Mouse (Mus musculus) CH12.LX (cell line): ENCODE results near the gene Reep1. TPM values are rescaled to one million over a fixed set of nuclear protein-coding genes. Genes with fewer than 3 reads are reported as not detected.

Experiments used
- DNase-seq: peaks from one replicate; pipeline ENCODE4 v3.0.0-alpha.2; 2013; ENCODE audit errors: extremely low read depth
- H3K27ac ChIP-seq: 2 replicates; pipeline ENCODE4 v1.5.1; 2012; ENCODE audit warnings: low read depth, mild to moderate bottlenecking, control low read depth, moderate library complexity; ENCODE audit not compliant: insufficient read depth
- H3K27me3 ChIP-seq: replicated peaks from 2 replicates; pipeline ENCODE3; 2012; ENCODE audit warnings: inconsistent platforms
- H3K36me3 ChIP-seq, 2 experiments: replicated peaks in 1 of 2; 2 replicates each; pipeline versions ENCODE3 to v1.6.1; 2012; ENCODE audit warnings: inconsistent platforms in 1 of 2, low read length in 1 of 2, mild to moderate bottlenecking in 1 of 2, mixed read lengths in 1 of 2, moderate library complexity in 1 of 2; ENCODE audit not compliant: control insufficient read depth in 1 of 2, insufficient read depth in 1 of 2
- H3K4me1 ChIP-seq, 2 experiments: 2 replicates each; pipeline ENCODE4 v1.6.1; 2012; ENCODE audit warnings: inconsistent platforms in 1 of 2, moderate library complexity in 1 of 2; ENCODE audit not compliant: insufficient read depth in 2 of 2, control insufficient read depth in 1 of 2
- H3K4me2 ChIP-seq: 2 replicates; pipeline ENCODE4 v1.6.1; 2012; ENCODE audit warnings: low read depth, mild to moderate bottlenecking, control low read depth; ENCODE audit not compliant: poor library complexity, insufficient read depth, severe bottlenecking
- H3K4me3 ChIP-seq, 3 experiments: fragments of 150-350 bp in 1 of 3; sonication (generic) in 1 of 3; replicated peaks in 1 of 3; 2 replicates each; pipeline versions ENCODE3 to v1.5.1; 2011 to 2012; ENCODE audit warnings: low read depth in 2 of 3, low read length in 2 of 3, mild to moderate bottlenecking in 2 of 3, moderate library complexity in 2 of 3, control low read depth in 1 of 3, improper control_type of control experiment in 1 of 3, inconsistent platforms in 1 of 3, mixed read lengths in 1 of 3; ENCODE audit not compliant: poor library complexity in 1 of 3
- H3K79me2 ChIP-seq: replicated peaks from 2 replicates; pipeline ENCODE4 v1.6.1; 2012; ENCODE audit warnings: mild to moderate bottlenecking, moderate library complexity; ENCODE audit not compliant: control insufficient read depth, poor library complexity, insufficient read depth, severe bottlenecking; ENCODE audit errors: extremely low read depth
- H3K9ac ChIP-seq: 2 replicates; pipeline ENCODE4 v1.6.1; 2012; ENCODE audit warnings: low read depth, mild to moderate bottlenecking, control low read depth, moderate library complexity; ENCODE audit not compliant: insufficient read depth
- H3K9me3 ChIP-seq: replicated peaks from 2 replicates; pipeline ENCODE3; 2012; ENCODE audit warnings: low read length, inconsistent platforms, mixed read lengths
- BHLHE40 ChIP-seq: IDR thresholded peaks from 2 replicates; pipeline ENCODE4 v1.6.1; 2011; ENCODE audit warnings: mild to moderate bottlenecking, low read depth, low read length, improper control_type of control experiment
- CHD1 ChIP-seq: IDR thresholded peaks from 2 replicates; pipeline ENCODE4 v1.6.1; 2012; ENCODE audit warnings: low read depth, low read length, improper control_type of control experiment, inconsistent platforms
- CHD2 ChIP-seq: IDR thresholded peaks from 2 replicates; pipeline ENCODE4 v1.6.1; 2011; ENCODE audit warnings: low read length, improper control_type of control experiment
- CTCF ChIP-seq, 2 experiments: IDR thresholded peaks in 1 of 2; conservative IDR thresholded peaks in 1 of 2; 2 replicates each; pipeline ENCODE4 v1.5.1; 2011 to 2012; ENCODE audit warnings: low read depth in 2 of 2, low read length in 2 of 2, improper control_type of control experiment in 1 of 2, inconsistent platforms in 1 of 2, mild to moderate bottlenecking in 1 of 2, moderate library complexity in 1 of 2
- E2F4 ChIP-seq: IDR thresholded peaks from 2 replicates; pipeline ENCODE4 v1.6.1; 2011; ENCODE audit warnings: low read depth, low read length, improper control_type of control experiment; ENCODE audit not compliant: insufficient replicate concordance
- ELF1 ChIP-seq: IDR thresholded peaks from 2 replicates; pipeline ENCODE4 v1.6.1; 2014; ENCODE audit warnings: low read depth, mild to moderate bottlenecking, inconsistent platforms, low read length, improper control_type of control experiment
- EP300 ChIP-seq: IDR thresholded peaks from 2 replicates; pipeline ENCODE4 v1.6.1; 2011; ENCODE audit warnings: low read length, improper control_type of control experiment
- ETS1 ChIP-seq: conservative IDR thresholded peaks from 2 replicates; pipeline ENCODE4 v1.6.1; 2012; ENCODE audit warnings: low read depth, mild to moderate bottlenecking, inconsistent platforms, low read length, improper control_type of control experiment, moderate library complexity
- GABPA ChIP-seq: IDR thresholded peaks from 2 replicates; pipeline ENCODE4 v1.6.1; 2012; ENCODE audit warnings: low read depth, low read length, improper control_type of control experiment, inconsistent platforms; ENCODE audit not compliant: insufficient replicate concordance
- HCFC1 ChIP-seq: IDR thresholded peaks from 2 replicates; pipeline ENCODE4 v1.6.1; 2012; ENCODE audit warnings: low read depth, mild to moderate bottlenecking, inconsistent platforms, low read length, improper control_type of control experiment
- IRF4 ChIP-seq: IDR thresholded peaks from 2 replicates; pipeline ENCODE4 v1.6.1; 2014; ENCODE audit warnings: low read depth, mild to moderate bottlenecking, inconsistent platforms, low read length, improper control_type of control experiment
- JUN ChIP-seq: IDR thresholded peaks from 2 replicates; pipeline ENCODE4 v1.6.1; 2011; ENCODE audit warnings: low read depth, mild to moderate bottlenecking, low read length, improper control_type of control experiment, moderate library complexity; ENCODE audit not compliant: insufficient read depth
- JUND ChIP-seq: conservative IDR thresholded peaks from 2 replicates; pipeline ENCODE4 v1.6.1; 2011; ENCODE audit warnings: low read depth, low read length, improper control_type of control experiment
- KAT2A ChIP-seq: IDR thresholded peaks from 2 replicates; pipeline ENCODE4 v1.6.1; 2012; ENCODE audit warnings: low read length, improper control_type of control experiment, inconsistent platforms; ENCODE audit not compliant: insufficient replicate concordance
- MAFK ChIP-seq: IDR thresholded peaks from 2 replicates; pipeline ENCODE4 v1.6.1; 2011; ENCODE audit warnings: low read length, improper control_type of control experiment; ENCODE audit not compliant: insufficient replicate concordance
- MAX ChIP-seq: IDR thresholded peaks from 2 replicates; pipeline ENCODE4 v1.6.1; 2011; ENCODE audit warnings: low read length, improper control_type of control experiment
- MAZ ChIP-seq: IDR thresholded peaks from 2 replicates; pipeline ENCODE4 v1.6.1; 2012; ENCODE audit warnings: low read depth, mild to moderate bottlenecking, inconsistent platforms, low read length, improper control_type of control experiment, moderate library complexity
- MEF2A ChIP-seq: IDR thresholded peaks from 2 replicates; pipeline ENCODE4 v1.6.1; 2014; ENCODE audit warnings: low read depth, mild to moderate bottlenecking, inconsistent platforms, low read length, improper control_type of control experiment, borderline replicate concordance
- MXI1 ChIP-seq: IDR thresholded peaks from 2 replicates; pipeline ENCODE4 v1.6.1; 2011; ENCODE audit warnings: mild to moderate bottlenecking, low read depth, low read length, improper control_type of control experiment
- MYC ChIP-seq: IDR thresholded peaks from 2 replicates; pipeline ENCODE4 v1.6.1; 2011; ENCODE audit warnings: low read depth, mild to moderate bottlenecking, improper control_type of control experiment, low read length
- NELFE ChIP-seq: IDR thresholded peaks from 2 replicates; pipeline ENCODE4 v1.6.1; 2011; ENCODE audit warnings: low read depth, low read length, improper control_type of control experiment
- NRF1 ChIP-seq: IDR thresholded peaks from 2 replicates; pipeline ENCODE4 v1.6.1; 2014; ENCODE audit warnings: low read depth, mild to moderate bottlenecking, inconsistent platforms, low read length, improper control_type of control experiment, moderate library complexity
- PAX5 ChIP-seq: IDR thresholded peaks from 2 replicates; pipeline ENCODE4 v1.6.1; 2012; ENCODE audit warnings: low read length, inconsistent platforms, mixed read lengths
- POLR2A ChIP-seq: IDR thresholded peaks from 2 replicates; pipeline ENCODE4 v1.6.1; 2011; ENCODE audit warnings: low read depth, mild to moderate bottlenecking, improper control_type of control experiment, low read length
- POLR2AphosphoS2 ChIP-seq: IDR thresholded peaks from 2 replicates; pipeline ENCODE4 v1.6.1; 2011; ENCODE audit warnings: low read depth, low read length, improper control_type of control experiment
- RAD21 ChIP-seq: IDR thresholded peaks from 2 replicates; pipeline ENCODE4 v1.6.1; 2011; ENCODE audit warnings: low read depth, mild to moderate bottlenecking, low read length, improper control_type of control experiment, moderate library complexity
- RCOR1 ChIP-seq: conservative IDR thresholded peaks from 2 replicates; pipeline ENCODE4 v1.6.1; 2012; ENCODE audit warnings: low read depth, mild to moderate bottlenecking, inconsistent platforms, low read length, improper control_type of control experiment
- SIN3A ChIP-seq: IDR thresholded peaks from 2 replicates; pipeline ENCODE4 v1.6.1; 2012; ENCODE audit warnings: low read length, improper control_type of control experiment, inconsistent platforms
- SMC3 ChIP-seq: IDR thresholded peaks from 2 replicates; pipeline ENCODE4 v1.6.1; 2011; ENCODE audit warnings: low read depth, low read length, improper control_type of control experiment
- TBP ChIP-seq: conservative IDR thresholded peaks from 2 replicates; pipeline ENCODE4 v1.6.1; 2011; ENCODE audit warnings: low read depth, low read length, improper control_type of control experiment
- TCF12 ChIP-seq: IDR thresholded peaks from 2 replicates; pipeline ENCODE4 v1.6.1; 2014; ENCODE audit warnings: low read depth, mild to moderate bottlenecking, inconsistent platforms, low read length, improper control_type of control experiment
- UBTF ChIP-seq: IDR thresholded peaks from 2 replicates; pipeline ENCODE4 v1.6.1; 2012; ENCODE audit warnings: low read depth, mild to moderate bottlenecking, inconsistent platforms, low read length, improper control_type of control experiment, moderate library complexity
- USF1 ChIP-seq: IDR thresholded peaks from 2 replicates; pipeline ENCODE4 v1.6.1; 2014; ENCODE audit warnings: low read depth, mild to moderate bottlenecking, inconsistent platforms, low read length, improper control_type of control experiment
- USF2 ChIP-seq: conservative IDR thresholded peaks from 2 replicates; pipeline ENCODE4 v1.6.1; 2011; ENCODE audit warnings: low read depth, low read length, improper control_type of control experiment
- ZC3H11A ChIP-seq: IDR thresholded peaks from 2 replicates; pipeline ENCODE4 v1.6.1; 2012; ENCODE audit warnings: low read depth, mild to moderate bottlenecking, inconsistent platforms, low read length, improper control_type of control experiment
- ZKSCAN1 ChIP-seq: IDR thresholded peaks from 2 replicates; pipeline ENCODE4 v1.6.1; 2012; ENCODE audit warnings: low read depth, inconsistent platforms, low read length, improper control_type of control experiment, borderline replicate concordance
- ZMIZ1 ChIP-seq: IDR thresholded peaks from 2 replicates; pipeline ENCODE4 v1.6.1; 2012; ENCODE audit warnings: low read depth, mild to moderate bottlenecking, inconsistent platforms, low read length, improper control_type of control experiment
- ZNF384 ChIP-seq: IDR thresholded peaks from 2 replicates; pipeline ENCODE4 v1.6.1; 2012; ENCODE audit warnings: low read depth, low read length, improper control_type of control experiment, inconsistent platforms
- dilution Hi-C: fragments of 300-500 bp; cut with MboI; formaldehyde crosslinking; loops from 2 replicates; pipeline ENCODE4 v1.14.3; 2020; ENCODE audit warnings: low sequenced_read_pairs; ENCODE audit not compliant: extremely low pct_unique_long_range_greater_than_20kb, extremely low pct_ligation_motif_present
- in situ Hi-C: fragments of 300-500 bp; cut with MboI; formaldehyde crosslinking; loops from 3 replicates; pipeline ENCODE4 v1.14.3; 2019; ENCODE audit warnings: low sequenced_read_pairs, low pct_ligation_motif_present, low pct_unique_long_range_greater_than_20kb, mixed read lengths
- polyA plus RNA-seq: library from polyadenylated mRNA; unstranded; fragments of >175 nt; gene quantifications from 2 replicates; pipeline ENCODE4 v1.2.1, GENCODE M21; 2012; ENCODE audit warnings: low read depth; ENCODE audit not compliant: insufficient read length
- total RNA-seq, 2 experiments: library from RNA; depleted of rRNA; stranded (reverse); fragments of 300-350 nt in 1 of 2; fragments of >200 nt in 1 of 2; gene quantifications; 2 replicates each; pipeline ENCODE4 v1.2.3; 2012 to 2014

Reep1 gene
- total and polyA plus RNA-seq, 3 experiments: 0.33 to 1.3 (median 1.2) TPM

DNA sequence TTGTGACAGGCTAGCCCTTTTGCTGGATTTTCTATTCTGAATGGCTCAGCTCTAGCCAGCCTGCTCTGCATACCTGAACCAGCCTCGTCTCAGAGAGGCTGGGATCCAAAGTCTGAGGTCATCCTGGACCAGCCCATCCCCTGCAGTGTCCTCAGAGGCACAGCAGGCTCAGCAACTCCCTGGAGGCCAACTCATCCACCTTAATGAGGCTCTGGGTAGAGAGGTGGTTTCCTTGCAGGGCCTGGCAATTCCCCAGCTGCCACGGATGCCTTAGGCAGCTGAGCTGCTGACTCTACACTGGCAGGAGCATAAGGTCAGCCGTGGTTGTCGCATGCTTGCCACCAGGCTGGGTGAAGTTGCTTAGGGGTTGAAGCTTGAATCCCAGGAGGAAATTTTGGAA is 16.2 kb downstream of the Reep1 start:
- Histone ChIP-seq H3K4me1 (peaks cover 31 to 55% of the 10 kb centered on the region in 2 experiments), H3K9me3 (no peaks in the 10 kb centered on the region), H3K79me2 (no peaks in the 10 kb centered on the region), H3K4me2 (peak overlapping the region; percentile 56)
- dilution Hi-C loops: no loop called here
- peak; percentile 85 for DNase-seq
- TF ChIP-seq NRF1: no peak
- peak; percentile 83 for TF ChIP-seq ETS1
- TF ChIP-seq JUN: no peak
- 0 out of 2 replicates have a peak, but pooled peaks have one; percentile 29 for TF ChIP-seq ZMIZ1
- TF ChIP-seq MXI1: 0 out of 2 replicates have a peak, but pooled peaks have one; percentile 15
- no peak for TF ChIP-seq POLR2A
- no peak for TF ChIP-seq RAD21
- no peak for TF ChIP-seq GABPA
- TF ChIP-seq HCFC1: no peak
- no peak for TF ChIP-seq MYC
- no peak for TF ChIP-seq USF2
- TF ChIP-seq NELFE: no peak
- TF ChIP-seq MEF2A: peak; percentile 64; the same call in 1 of the 2 replicates
- TF ChIP-seq SMC3: no peak
- peak; percentile 56; the same call in 1 of the 2 replicates for TF ChIP-seq IRF4
- no peak for TF ChIP-seq ZC3H11A
- TF ChIP-seq BHLHE40: peak; percentile 74
- TF ChIP-seq EP300: peak; percentile 59
- TF ChIP-seq PAX5: no peak
- TF ChIP-seq MAX: peak; percentile 55
- no peak for TF ChIP-seq JUND
- TF ChIP-seq E2F4: no peak
- no peak; the same call in 1 of the 2 replicates for TF ChIP-seq CHD2
- 0 out of 2 replicates have a peak, but pooled peaks have one; percentile 26 for TF ChIP-seq CHD1
- TF ChIP-seq ZKSCAN1: no peak
- TF ChIP-seq RCOR1: peak; percentile 69; the same call in 1 of the 2 replicates
- TF ChIP-seq UBTF: 0 out of 2 replicates have a peak, but pooled peaks have one; percentile 39
- TF ChIP-seq POLR2AphosphoS2: no peak
- no peak for TF ChIP-seq SIN3A
- 0 out of 2 replicates have a peak, but pooled peaks have one; percentile 39 for TF ChIP-seq KAT2A
- no peak for TF ChIP-seq USF1
- no peak for TF ChIP-seq MAZ
- TF ChIP-seq TBP: no peak
- TF ChIP-seq CTCF (conservative IDR thresholded peaks at IDR 0.05 in 1 of 2, IDR thresholded peaks at IDR 0.05 in 1 of 2; ENCODE audit: low read depth in 2 of 2, low read length in 2 of 2): no peak
- TF ChIP-seq ZNF384: no peak
- peak; percentile 69; the same call in 1 of the 2 replicates for TF ChIP-seq TCF12
- TF ChIP-seq MAFK: peak; percentile 63; the same call in 1 of the 2 replicates
- TF ChIP-seq ELF1: no peak
- TF ChIP-seq, all 38 proteins: peak for 14
- no peaks in the 10 kb centered on the region for H3K36me3 ChIP-seq
- H3K27ac ChIP-seq: no peak overlapping the region; the same call in 1 of the 2 replicates
- in situ Hi-C loops: no loop called here
- no peak overlapping the region for H3K4me3 ChIP-seq
- no peaks in the 10 kb centered on the region for H3K27me3 ChIP-seq
- H3K9ac ChIP-seq: 0 out of 2 replicates have a peak overlapping the region, but pooled peaks have one; percentile 8
